Mouse (Mus musculus) liver, adult 2 months (tissue): Measurements from ENCODE around the gene Fam222a.

ENCODE experiments used
- CTCF ChIP-seq: fragments of 200-500 bp; IDR thresholded peaks from 2 replicates; pipeline ENCODE4 v1.5.1; 2011; ENCODE audit warnings: low read depth, low read length, control low read depth
- POLR2A ChIP-seq: fragments of 200-500 bp; IDR thresholded peaks from 2 replicates; pipeline ENCODE4 v1.6.1; 2011; ENCODE audit warnings: low read length, control low read depth; ENCODE audit not compliant: insufficient read depth; ENCODE audit errors: extremely low read depth

DNA sequence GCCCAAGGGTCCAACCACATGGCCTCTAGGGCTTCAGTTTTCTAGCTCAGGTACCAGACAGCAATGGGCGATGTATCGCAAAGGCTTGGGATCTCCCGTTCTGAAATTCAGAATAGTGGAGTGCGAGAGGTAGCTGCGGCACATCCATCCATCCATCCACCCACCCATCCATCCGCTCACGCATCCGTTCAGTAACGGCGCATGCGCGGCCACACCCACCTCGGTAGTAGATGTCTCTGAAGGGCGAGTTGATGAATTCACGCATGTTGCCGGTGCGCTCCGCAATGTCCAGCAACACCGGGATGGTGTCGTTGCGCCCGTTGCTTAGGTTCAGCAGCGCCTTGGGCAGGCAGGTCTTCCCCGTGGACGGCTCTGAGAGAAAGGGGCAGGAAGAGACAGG is 68.3 kb downstream of the Fam222a start:
- TF ChIP-seq POLR2A (no peak), CTCF (no peak)
